Mouse (Mus musculus) kidney, postnatal 10 days (tissue): ENCODE data around the gene Gm21820.
"Not testable (repeated sequence)": the region's sequence is repeated elsewhere in the genome, so short reads cannot be mapped to it uniquely, and the experiment has no call there.

ENCODE experiments used
- DNase-seq: peaks from one replicate; pipeline ENCODE4 v3.0.0; 2021; ENCODE audit warnings: mixed read lengths

Gm21820 gene

GRCm38 (mm10) chrY:5249341-5249740 is at the start of gene Gm21820:
Gene Gm21820 (minus strand): TSS chrY:5249441.
- not testable (repeated sequence) for DNase-seq
